Mouse (Mus musculus) ES-CJ7 (cell line): Measurements from ENCODE around the gene Ttc7.
"Not testable (repeated sequence)": the region's sequence is repeated elsewhere in the genome, so short reads cannot be mapped to it uniquely, and the experiment has no call there.

Experiments used
- DNase-seq: peaks from one replicate; pipeline ENCODE4 v3.0.0; 2011; ENCODE audit warnings: low read depth, low spot score

The Ttc7 gene

DNA sequence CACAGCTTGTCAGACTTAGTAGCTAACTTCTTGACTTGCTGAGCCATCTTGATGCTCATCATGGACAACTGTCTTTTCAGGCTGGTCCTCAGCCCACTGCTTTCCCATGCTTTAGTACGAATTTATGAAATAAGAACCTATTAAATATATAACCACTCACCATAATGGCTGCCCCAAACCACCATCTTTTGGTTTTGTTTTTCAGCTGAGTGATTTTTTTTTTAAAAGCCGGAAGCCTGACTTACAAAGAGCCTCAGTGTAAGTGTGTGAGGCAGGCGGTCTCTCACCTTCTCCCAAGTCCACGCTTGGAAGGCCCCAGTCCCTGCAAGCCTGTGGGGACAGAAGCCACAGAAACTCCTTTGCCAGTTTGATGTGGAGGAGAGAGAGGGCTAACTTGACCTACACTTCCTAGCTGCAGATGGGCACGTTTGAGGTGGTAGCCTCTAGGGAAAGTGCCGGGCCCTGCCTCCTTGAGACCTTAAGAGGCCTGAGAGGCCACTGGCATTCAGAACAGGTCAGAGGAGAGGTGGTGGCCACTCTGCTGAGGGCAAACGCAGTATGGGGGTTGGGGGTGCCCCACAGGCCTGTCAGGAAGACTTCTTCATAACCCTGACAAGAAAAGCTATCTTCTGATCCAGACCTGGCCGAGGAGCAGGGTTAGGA lies 3.9 kb downstream of the Ttc7 start:
- no peak for DNase-seq

DNA sequence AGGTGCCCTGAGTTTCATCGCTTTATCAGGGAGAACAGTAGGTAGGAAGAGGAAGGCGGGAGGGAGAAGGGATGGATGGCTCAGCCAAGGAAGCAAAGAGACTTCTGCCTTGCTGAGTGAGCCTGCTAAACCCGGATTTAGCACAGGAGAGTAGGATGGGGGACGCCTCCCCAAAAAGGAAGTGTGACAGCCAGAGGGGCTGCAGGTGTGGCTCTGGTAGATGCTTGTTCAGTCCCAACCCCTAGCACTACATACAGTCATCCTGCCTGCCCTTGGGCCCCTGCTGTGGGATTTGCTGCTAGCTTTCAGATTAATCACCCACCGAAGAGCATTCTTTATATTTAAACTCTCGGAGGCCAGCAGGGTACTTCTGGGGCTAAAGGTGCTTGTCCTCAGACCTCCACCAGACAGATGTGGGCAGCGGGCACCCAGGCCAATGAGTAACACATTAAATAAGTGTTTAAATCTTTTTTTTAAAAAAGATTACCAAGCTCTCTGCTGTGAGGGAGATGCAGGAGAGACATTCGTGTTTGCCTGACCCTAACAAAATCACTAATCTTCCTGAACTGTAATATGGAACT lies 4.6 kb downstream of the Ttc7 start:
- no peak for DNase-seq

DNA sequence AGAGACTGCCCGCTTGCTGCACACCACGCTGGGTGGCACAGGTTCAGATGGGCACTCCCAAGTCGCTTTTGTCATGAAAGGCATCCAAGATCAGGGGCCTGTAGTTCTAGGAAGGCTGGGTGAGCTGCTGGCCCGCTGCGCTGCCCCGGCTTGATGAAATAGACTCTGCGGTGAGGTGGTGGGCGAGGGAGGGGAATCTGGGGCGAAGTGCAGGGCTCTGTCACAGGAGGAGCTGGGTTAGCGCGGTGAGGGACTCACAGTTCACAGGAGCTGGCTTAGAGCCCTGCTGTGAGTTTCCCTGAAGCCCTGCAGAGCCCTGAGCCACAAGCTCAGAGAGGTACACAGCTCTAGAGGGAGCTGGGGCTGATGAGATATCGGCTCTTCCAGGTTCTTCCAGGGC lies 5.4 kb downstream of the Ttc7 start:
- no peak for DNase-seq

DNA sequence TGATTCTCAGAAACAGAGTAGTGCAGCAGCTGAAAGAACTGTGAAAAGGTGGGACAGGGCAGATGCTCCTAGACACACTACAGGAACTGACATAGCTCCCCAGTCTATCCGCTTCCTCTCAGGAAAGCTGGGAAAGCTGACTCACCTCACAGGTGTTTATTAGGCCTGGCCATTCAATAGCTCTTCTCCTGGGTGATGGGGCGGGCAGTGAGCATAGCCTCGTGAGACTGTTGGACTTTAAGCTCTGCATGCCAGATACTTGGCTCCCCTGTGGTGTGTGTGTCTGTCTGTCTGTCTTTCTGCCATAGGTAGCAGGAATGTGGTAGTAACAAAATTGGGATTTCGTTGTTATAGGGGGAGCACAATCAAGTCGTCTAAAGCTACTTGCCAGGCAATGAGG lies 6.7 kb downstream of the Ttc7 start:
- no peak for DNase-seq

DNA sequence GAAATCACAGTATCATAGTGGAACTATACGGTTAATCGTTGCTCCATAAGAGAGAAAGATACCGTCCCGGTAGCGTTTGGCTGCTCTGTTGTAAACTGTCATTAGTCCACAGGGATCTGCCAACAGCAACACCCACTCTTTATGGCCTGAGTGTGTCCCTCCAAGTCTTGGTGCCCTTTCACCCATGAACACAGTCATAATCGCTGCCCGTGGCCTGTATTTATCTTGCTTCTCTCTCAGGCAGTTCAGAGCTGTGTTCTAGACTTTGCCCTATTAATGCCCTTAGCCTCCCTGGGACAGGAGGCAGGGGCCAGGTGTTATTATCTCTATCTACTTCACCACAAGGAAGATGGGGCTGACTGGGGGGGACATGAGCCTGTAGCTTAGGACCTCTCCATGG lies 8.4 kb downstream of the Ttc7 start:
- no peak for DNase-seq

DNA sequence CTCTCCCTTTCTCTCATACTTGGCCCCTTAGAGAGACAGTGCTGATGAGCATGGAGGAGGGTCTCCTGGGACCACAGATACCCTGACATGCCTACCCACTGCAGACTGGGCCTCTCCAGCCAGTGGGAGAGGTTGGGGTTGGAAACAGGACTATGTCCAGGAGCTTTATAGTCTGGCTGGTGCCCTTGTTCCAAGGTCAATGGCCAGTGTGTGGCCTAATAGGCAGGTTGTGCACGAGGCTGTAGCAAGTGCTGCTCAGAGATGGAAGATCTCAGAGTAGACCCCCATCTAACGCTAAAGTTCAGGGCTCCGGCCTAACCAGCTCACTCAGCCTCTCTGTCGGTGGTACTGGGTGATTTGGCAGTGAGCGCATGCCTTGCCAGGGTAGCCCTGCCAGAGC lies 9.1 kb downstream of the Ttc7 start:
- no peak for DNase-seq

DNA sequence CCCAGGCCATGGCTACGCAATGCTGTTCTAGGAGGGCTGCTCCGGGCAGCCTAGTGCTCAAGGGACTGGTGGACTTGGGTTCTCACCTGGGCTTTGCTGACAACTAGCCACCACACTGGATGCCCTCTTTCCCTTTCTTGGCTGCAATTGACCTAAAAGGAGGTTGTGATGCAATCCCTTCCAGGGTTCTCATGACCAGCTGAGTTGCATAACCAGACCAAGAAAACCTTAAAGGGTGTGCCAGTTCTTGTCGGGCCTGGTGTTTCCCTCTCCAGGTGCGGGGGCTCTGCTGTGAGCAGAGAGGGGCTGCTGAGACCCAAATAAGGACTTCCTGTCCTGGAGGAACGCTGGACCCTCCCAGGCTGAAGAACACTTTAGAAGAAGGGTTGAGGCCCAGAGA lies 10.4 kb downstream of the Ttc7 start:
- DNase-seq: no peak

DNA sequence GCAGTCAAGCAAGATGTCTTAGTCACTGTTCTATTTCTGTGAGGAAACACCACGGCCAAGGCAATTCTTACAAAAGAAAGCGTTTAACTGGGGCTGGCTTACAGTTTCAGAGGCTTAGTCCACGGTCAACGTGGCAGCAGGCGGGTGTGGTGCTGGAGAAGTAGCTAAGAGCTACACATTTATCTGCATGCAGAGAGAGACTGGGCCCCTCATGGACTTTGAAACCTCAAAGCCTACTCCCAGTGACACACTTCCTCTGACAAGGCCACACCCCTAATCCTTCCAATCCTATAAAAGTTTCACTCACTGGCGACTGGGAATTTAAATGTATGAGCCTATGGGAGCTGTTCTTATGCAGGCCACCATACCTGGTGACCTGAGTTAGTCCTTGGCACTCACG lies 13.1 kb downstream of the Ttc7 start:
- DNase-seq: no peak

DNA sequence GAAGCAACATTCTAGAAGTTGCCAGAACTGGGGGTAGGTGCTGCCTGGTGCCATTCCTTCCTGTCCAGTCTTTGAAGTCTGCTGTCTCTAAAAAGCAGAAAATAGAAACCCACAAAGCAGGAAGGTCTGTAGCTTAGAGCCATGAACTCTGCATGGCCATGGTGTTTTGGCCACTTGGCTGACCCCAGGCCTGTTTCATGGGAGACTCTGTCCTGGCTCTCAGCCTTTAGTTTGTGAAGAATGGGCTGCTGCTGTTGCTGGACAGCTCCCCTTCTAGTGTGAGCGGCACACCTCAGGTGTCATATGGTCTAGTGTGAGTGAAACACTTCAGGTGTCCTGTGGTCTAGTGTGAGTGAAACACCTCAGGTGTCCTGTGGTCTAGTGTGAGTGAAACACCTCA lies 14.0 kb downstream of the Ttc7 start:
- DNase-seq: not testable (repeated sequence)

DNA sequence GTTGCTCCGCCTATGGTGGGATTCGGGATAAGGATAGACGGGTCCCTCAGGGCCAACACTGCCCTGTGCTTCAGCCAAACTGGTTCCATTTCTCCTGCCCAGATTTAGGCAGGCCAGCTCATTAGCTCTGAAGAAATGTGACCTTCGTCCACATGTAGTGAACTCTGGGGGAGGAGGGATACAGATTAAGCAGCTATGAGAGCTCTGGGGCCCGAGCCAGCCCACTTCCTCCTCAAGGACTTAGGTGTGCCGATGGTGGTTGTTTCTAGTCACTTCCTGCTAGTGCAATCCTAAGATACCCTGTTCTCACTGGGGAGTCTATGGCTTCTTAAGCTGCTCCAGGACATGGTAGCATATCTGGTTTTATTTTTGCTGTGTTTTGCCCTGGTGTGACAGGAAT lies 16.3 kb downstream of the Ttc7 start:
- DNase-seq: no peak

DNA sequence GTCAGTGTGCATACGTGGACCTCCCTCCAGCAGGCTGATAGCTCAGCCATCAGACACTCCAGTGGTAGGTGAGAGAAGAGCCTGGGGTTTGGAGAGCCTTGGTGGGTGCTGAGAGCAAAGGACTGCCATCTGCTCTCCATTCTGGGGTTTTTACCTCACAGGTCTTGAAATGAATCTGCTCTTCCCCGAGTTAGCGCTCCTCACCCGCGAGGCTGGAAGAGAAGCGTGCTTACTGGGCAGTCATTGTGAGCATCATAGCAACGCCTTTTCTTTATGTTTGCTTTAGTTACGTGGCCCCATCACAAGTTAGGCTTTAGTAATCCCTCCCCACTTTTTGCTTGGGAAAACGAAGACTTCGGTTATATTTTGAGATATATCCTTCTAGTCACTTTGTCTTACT lies 17.7 kb downstream of the Ttc7 start:
- DNase-seq: no peak

DNA sequence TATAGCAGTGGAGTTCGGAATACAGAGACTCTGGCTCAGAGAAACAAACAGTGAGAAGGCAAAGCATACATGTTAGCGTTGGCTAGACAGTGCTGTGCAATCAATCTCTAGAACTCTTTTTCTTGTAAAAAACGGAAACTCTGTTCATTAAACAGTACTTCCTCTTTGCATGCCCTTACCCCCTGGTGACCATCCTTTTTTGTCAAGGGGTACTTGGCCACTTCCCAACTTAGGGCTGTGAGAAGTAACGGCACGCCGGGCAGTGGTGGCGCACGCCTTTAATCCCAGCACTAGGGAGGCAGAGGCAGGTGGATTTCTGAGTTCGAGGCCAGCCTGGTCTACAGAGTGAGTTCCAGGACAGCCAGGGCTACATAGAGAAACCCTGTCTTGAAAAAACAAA lies 18.9 kb downstream of the Ttc7 start:
- not testable (repeated sequence) for DNase-seq

DNA sequence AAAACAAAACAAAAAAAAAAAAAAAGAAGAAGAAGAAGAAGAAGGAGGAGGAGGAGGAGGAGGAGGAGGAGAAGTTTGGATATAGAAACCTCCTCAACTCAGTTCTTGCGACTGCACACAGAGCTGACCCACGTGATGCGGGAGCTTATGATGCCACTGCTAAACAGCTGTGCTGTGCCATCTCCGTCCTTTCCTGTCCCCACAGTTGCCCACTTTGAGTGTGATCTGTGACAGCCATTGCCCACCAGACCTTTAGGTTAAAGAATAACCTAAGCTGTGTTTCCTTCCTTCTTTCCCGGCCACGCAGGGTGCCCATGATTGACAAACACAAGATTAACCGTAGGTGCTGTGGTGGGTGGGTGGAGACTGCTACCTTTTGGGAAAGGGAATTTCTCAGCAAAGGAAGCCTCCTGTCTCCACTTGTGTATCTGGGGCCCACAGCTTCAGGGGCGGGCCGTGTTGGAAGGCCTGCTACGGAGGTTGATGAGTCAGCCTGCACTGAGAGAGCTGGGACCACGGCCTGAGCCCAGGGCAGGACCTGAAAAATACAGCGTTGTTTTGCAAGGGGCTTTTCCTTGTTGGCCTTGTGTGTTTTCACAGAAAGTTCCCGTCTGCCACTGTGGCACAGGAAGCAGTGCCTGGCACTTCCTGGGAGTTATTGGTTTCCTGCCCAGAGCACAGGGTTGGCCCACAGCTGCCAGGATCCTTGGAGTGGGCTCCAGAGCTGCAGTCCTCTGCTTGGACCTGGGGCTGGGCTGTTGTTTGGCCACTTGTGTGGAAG lies 19.5 kb downstream of the Ttc7 start:
- DNase-seq: no peak

DNA sequence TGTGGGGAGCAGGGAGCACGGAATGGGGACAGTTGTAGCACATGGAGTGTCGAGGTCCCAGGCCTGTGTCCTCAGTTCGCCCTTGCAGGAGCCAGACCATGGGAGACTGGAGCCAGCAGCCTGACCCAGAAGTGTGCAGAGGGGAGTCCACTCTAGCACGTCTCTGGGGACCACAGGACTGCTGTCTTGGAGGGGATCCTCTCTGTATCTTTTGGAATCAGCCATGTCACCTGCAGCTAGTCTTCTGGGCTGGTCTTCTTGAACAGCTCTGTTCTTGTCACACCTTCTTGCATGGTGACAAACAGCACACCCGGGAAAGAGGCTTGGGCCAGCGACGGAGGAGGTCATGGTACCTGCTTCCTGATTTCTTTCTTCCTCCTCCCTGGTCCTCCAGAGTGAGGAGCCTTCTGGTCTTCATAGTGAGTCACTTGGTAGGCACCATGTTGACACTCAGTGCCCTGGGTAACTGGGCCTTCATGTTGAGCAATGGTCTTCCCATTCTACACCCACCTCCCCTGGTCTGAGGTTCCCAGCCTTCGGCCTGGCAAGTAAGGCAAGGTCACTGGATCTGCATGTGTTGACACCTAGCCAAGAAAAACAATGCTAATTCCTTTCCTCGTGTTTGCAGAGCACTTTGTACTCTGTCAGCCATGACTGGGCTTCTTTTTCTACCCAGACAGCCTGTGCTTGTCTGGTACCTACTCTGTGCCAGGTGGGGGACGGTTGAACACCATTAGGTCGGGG lies 21.6 kb downstream of the Ttc7 start:
- DNase-seq: no peak

DNA sequence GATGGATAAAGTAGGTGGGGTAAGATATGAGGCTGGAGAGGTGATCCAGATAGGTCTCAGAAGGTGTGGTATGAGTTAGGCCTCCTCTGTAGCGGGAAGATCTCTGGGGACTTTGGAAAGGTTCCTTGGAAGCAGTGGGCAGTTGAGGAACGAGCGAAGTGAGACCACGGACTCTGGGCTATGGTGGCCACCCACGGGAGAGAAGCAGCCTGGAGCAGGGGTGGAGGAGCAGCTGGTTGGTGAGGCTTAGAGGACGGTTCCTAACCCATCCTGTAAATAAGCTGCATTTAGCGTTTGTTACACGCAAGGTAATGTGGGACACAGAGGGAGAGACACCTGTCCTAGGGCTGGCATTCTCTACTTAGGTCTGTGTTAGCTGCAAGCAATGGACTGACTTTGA lies 22.4 kb downstream of the Ttc7 start:
- no peak for DNase-seq

DNA sequence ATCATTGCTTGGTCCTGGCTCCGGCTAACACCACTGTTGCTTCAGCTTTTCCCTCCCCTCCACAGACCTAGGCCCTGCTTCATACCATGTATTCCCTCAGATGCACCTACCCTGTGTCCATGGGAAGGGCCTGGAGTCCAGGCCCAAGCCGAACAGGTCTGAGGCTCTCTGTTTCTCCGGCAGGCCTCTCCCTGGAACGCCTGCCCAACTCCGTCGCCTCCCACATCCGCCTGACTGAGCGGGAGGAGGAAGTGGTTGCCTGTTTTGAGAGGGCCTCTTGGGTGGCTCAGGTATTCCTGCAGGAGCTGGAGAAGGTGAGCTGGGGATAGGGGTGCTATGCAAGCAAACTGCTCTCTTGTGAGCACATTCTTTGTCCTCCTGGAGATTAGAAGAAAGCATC lies 24.1 kb downstream of the Ttc7 start:
- no peak for DNase-seq

DNA sequence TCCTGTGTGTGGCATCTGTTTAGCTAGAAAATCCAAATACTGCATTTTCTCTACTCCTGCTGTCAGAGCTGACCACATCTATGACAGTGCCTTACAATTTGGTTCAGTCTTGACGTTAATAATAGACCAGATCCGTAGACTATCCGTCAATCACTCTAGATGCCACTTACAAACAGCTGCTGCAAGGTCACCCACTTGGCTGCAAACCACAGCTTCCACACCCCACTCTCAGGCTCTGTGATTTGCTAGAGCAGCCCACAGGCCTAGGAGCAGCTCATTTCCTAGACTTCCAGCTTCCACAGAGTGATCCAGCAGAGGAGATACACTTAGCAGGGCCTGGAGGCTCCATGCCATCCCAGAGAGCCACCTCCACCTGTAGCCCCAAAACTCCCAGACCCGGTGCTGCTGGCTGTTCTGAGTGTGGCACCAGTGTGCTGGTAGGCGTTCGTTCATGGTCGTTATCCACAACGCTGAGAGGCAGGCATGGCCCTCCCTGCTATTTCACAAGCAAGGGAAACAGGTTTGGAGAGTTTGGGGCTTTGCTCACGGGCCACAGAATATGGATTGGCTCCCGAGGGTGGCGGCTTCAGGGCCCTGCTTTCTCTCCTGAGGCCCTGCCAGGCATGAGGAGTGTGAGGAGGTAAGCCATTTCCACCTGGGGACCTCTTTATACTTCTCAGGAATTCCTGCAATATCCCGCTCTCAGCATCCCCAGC lies 26.5 kb downstream of the Ttc7 start:
- no peak for DNase-seq

DNA sequence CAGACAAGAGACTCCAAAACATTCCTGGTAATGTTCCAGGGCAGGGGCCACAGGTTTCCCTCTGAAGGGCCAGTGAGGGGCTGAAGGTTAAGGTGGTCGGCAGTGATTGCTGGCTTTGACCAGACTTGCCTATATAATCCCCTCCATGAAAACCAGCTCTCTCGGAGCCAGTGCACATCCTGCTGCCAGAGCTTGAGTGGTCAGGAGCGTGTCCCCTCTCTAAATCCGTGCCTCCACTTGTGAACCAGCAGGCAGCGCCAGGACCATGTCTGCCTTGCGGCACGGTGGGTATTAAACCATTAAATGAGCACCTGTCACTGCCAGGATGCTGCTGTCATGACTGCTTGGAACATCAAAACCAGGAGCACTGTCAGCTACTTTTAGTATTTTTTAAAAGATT lies 27.8 kb downstream of the Ttc7 start:
- DNase-seq: no peak

DNA sequence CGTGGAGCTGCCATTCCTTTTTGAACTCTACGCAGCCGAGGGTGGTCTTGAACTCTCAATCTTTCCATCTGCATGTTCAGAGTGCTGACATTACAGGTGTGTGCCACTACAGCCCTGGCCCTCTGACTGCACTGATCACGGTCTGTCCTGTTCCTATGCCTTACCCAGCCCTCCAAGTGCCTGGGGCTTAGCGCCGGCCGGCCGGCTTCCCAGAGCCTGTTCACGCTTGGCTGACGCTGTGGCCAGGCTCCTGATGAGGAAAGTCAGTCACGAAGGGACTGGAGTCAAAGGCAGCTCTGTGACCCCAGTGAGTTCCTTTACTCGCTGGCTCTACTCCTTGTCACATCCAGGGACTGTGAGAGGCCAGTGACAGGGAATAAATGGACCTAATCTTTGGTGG lies 29.7 kb downstream of the Ttc7 start:
- DNase-seq: no peak

DNA sequence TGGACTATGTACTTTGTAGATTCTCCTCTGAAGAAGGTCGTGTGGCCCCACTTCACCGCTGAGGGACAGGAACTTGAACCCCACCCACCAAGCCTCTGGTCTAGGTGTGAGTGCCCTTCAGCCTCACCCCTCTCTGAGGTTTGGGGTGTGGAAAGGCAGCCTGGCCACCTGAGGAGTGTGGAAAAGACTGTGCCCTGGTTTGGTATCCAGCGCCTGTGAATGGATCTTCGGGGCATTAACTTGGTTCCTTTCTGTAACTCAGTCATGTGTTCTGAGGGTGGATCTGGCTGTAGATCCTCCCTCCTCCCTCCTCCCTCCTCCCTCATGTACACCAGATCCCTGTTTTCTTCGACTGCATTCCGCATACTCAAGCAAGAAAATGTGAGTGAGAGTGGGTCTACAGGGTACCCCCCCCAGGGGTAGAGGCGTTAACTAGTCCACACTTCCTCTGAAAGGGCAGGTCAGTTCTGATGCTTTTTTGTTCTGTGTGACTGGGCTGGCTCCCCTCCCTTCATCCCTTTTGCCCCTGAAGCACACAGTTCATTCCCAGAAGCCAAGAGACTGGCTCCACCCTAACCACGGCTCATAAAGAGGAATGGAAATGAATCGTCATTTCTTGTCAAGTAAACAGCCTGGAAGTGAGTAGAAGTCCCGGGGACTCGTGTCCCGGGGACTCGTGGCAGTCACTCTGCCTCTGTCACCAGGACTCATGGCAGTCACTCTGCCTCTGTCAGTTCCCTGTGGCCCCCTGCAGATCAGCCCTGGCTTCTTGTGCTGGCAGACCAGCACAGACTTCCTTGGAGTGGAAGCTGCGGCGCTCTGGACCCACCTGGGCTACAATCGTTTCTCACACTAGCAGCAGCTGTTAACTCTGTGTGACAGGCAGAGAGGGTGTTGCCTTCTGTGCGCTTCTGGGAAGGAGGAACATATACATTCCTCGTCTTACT lies 30.5 kb downstream of the Ttc7 start:
- no peak for DNase-seq

DNA sequence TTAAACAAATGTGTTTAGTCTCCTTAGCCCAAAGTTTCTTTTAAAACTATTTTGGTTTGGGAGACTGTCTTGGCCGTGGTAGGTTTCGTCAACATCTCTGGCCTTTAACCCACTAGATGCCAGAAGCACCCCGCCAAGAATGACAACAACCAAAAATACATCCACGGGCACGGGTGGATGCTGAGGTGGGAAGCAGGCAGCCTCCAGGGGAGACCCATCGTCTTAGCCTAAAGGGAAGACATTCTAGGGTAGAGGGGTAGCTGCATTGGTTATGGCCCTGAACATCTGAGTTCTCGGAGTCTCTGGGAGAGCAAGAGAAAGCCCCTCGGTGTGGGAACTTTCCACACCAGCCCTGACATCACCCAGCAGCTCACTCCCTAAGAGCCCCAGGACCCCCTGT lies 31.4 kb downstream of the Ttc7 start:
- no peak for DNase-seq
